Mouse (Mus musculus) mature B cell (primary cell): Measurements from ENCODE around the gene Dus1l.
"Not testable (repeated sequence)": the region's sequence is repeated elsewhere in the genome, so short reads cannot be mapped to it uniquely, and the experiment has no call there.

Source experiments
- in situ Hi-C: fragments of 300-500 bp; cut with MboI; formaldehyde crosslinking; loops from 2 replicates; pipeline ENCODE4 v1.14.3; 2019

The Dus1l gene

DNA sequence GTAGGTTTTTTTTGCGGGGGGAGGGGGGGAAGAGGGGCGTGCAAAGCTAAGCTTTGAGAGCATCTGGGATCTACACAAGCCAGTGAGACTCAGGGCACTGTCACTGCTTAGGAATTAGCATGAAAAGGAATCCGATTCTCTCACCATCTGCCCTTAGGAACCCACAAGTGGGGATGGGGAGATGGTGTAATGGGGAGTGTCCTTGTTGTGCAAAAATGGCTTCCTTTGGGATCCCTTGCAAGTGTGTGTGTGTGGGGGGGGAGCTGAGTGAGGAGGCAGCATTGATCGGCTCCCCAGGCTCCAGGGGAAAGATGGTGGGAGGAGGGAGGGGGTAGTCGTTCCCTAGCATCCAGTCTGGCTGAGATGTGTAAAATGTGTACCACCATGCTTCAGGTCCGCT, 19.1 kb downstream of the Dus1l start:
- in situ Hi-C loops = no loop called here

DNA sequence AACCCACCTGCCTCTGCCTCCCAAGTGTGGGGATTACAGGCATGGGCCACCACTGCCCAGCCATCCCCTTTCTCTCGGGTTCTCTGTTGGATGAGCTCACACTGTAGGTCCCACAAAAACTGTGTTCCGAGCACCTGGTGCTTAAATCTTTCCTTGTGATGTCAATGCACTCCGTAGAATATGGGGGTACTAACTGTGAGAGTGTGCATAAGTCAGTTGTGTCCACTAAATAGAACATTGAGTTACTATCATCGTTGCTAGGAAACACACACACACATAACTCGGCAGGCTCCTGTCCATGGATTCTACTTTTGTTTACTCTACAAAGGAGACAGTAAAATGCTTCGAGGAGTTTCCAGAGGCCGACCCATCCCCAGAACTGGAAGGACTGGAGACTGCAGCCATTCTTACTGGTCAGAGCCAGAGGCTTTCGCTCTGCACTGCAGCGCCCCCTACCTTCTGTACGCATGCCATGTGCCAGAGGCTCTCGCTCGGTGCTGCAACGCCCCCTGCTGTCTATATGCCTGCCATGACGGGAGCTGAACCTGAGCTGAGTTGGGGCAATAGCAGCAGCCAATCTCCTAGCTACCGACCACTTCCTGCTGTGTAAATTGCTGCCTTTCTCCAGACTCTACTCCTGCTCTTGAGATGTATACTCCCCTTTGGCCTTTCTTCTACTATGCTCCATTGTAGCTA, 20.3 kb downstream of the Dus1l start:
- in situ Hi-C loops = no loop called here

DNA sequence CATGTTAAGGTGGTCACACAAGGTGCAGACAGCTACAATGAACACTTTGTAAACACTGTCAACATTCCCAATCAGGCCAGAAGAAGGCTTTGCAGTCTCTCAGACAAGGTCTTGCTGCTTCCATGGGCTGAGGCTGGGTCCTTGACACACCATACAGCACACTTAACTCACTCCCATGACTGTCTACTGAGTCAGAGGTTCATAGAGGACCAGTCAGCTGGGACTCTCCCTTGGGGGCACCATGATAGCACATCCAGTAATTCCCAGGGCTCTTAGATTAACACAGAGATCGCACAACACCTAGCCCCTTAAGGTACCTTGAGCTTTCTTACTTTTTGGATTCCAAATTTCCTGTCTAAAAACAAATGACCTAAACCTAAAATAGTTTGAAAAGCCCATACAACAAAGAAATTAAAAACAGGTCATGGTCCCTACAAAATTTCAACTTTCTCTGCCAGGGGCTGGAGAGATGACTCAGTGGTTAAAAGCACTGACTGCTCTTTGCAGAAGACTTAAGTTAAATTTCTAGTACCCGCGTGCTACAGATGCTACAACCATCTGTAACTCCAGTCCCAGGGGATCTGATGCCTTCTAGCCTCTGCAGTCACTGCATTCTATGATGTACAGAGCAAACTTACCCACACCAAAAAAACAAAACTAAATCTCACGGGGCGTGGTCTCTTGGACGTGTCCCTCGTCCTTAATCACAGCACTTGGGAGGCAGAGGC, 22.6 kb downstream of the Dus1l start:
- in situ Hi-C loops = no loop called here

DNA sequence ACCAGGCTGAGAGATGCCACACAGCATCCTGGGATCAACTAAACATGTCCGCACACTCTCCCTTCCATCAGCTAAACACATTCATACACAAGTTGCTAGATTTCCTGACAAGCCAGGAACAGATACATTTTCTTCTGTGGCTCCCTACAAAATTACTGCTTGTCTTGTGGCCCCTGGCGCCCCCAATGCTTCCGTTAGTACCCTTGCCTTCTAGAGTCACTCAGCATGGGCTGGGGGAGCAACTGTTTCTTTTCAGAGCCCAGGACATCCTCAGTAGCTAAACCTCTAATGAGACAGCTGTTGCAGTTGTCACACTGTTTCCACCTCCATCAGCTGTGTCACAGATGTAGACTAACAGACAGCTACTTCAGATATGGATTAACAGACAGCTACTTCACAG, 23.5 kb downstream of the Dus1l start:
- in situ Hi-C loops = no loop called here

DNA sequence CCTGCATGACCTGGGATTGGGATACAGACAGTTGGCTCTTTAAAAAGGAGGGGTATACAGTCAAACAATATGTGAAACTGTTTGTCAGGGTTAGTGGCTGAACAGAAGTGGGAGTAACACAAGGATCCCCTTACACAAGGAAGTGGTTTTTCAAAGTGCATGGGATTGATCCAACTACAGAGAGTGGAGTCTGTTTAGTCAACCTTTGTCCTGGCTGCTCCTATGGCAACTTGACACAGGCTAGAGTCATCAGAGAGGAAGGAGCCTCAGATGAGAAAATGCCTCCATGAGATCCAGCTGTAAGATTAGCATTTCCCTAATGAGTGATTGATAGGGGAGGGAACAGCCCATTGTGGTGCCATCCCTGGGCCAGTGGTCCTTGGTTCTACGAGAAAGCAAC, 28.0 kb downstream of the Dus1l start:
- in situ Hi-C loops = no loop called here

DNA sequence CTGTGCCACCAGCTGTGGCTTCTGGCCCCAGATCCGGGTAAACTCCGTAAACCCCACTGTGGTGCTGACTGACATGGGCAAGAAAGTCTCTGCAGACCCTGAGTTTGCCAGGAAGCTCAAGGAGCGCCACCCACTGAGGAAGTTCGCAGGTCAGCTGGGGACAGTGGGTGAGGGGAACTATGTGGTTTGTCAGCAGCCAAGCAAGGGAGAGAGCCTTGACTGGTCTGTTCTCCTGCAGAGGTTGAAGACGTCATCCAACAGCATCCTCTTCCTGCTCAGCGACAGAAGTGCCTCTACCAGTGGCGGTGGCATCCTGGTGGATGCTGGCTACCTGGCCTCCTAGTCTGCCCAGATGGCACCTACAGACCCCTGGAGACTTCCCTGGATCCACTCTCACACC, 29.2 kb downstream of the Dus1l start:
- in situ Hi-C loops = not testable (repeated sequence)

DNA sequence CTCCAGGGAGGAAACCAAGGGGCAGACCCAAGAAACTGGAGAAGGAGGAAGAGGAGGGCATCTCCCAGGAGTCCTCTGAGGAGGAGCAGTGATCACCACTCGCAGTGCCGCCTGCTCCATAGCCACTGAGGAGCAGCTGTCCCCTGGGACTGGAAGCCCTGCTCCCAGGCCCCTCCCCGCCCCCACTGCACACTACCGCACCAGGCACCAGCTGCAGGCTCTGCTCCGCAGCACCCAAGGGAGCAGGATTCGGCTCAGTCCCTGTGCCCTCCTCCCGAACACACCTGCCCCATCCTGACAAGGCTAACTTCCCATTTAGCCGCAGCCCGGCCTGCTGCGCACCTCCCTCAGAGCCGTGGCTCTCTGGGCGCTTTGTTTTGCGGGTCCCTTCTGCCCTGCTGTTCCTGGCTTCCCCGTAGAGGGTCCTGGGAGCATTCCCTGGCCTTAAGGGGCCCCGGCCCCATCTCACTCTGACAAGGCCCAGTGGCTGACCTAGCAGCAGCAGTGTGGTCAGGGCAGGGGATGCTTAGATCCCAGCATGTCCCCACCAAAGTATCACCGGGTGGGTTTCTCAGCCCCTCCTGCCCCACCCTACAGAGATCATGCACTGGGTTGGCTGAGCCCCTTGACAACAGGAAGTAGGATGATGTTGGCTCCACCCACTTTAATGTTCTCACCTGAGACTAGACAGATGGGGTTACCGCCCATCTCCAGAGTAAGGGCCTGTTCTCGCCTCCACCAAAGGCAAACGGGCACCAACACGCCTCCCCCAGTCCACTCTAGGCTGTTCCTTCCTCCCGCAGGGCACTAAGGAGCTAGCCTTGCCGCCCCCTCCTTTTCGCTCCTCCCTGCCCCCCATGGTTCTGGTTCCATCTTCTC, 32.8 kb downstream of the Dus1l start:
- in situ Hi-C loops = not testable (repeated sequence)

DNA sequence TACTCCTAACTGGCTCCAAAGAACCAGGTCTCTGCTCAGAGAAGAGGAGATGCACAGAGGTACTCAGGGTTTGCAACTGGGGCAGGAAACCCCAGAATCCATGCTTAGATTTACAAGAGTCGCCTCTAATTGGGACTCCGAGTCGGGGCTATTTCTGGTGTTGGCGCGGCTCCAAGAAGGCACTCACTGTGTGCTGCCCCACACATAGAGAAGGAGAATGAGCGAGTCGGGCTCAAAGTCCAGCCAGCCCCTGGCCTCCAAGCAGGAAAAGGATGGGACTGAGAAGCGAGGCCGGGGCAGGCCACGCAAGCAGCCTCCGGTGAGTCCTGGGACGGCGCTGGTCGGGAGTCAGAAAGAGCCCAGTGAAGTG, 33.5 kb downstream of the Dus1l start, which contains the start of gene Hmga1b:
TSS of gene Hmga1b (plus strand) at position 123 of the 370 bp plus-strand sequence.
- in situ Hi-C loops = not testable (repeated sequence)

DNA sequence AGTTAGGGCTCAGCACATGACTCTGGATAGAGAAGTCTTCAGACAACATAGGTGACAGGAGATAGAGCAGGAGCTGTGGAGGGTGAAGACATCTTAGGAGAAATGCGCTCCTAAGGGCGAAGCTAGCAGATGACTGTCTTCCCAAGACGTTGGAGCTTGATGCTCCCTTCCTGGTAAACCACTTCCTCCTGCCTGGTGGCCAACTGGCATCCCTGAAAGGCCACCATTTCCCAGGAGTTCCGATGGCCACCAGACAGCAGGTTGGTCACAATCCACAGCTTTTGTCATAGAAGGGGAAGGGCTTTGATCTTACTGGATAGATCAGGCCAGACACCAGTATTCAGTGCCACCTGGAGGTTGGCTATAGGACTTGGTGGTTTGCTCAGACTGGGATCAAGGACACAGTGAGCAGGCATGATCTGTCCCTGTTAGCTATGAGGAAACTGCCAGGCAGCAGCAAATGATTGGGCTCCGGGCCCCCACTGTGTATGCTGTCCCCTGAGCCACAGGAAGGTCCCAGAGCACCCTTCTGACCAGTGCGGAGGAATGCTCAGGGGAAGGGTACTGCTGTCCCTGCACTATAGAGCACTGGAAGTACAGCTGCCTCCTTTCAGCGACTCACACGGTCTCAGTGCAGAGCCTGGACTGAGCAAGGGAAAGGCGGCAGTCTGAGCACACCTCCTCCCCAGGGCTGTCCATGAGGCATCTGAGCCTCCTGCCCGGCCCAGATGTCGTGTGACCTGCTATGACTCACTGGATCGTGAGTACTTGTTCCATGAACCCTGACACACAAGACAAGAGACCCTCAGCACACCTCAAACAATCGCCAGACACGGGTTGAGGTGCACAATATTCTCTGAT, 34.2 kb downstream of the Dus1l start:
- in situ Hi-C loops = no loop called here

DNA sequence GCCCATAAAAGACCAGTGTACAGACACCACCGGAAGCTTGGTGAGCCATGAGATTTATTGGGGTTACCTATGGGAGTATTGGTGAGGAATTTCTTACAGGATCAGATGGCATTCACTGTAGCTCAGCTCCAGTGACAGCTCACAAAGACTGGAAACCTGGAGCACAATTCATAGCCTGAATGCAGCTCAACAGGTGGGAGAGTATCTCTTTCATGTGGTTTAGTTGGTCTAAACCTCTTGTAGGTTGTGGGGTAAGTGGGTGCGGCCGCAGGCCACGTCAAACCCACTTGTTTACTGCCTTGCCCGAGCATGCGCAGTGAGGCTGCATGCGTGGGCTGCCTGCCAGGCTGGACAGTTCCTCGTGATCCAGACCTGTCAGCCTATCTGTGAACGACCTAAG, 36.0 kb downstream of the Dus1l start:
- in situ Hi-C loops = no loop called here

DNA sequence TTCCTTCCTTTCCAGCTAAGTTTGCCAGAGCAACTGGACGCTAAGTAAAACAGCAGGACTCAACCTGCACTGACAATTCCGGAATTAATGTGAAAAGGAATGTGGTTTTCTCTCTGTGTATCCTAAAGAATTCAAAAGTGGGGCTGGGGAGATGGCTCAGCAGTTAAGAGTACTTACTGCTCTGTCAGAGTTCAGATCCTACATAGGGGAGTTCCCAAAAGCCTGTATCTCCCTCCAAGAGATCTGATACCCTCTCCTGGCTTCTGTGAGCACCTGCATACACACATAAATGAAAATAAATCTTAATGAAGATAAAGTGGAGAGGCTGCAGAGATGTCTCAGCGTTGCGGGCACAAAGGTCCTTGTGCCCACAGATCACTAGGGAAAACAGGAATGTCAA, 44.6 kb downstream of the Dus1l start:
- in situ Hi-C loops = no loop called here

DNA sequence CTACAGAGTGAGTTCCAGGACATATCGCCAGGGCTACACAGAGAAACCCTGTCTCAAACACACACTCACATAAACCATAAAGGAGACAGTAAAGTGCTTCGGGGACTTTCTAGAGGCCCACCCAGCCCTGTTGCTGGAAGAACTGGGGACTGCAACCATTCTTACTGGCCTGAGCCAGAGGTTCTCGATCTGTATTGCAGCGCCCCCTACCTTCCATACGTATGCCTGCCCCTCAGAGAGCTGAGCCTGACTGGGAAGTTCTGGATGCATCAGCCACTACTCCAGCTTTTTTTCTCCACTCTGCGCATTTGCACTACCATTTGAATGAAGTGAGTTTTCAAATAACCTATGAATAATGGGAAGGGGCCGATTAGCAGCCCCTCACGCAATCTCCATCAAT, 46.8 kb downstream of the Dus1l start:
- in situ Hi-C loops = no loop called here

DNA sequence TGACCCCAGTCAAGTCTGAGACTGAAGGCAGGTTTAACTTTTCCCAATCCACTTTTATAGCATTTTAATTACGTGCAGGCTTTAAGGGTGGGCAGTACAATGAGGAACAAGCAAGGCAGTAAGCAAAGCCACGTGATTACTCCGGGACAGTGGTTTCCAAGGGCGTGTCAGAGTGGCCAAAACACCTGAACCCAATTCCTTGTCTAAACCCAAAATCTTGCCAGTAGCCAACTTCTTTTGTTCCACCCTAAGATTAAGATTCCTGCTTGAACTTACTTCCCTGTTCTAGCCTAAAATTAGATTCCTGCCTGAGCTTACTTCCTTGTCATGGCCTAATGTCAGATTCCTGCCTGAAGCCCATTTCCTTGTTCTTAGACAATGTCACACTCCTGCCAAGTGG, 48.2 kb downstream of the Dus1l start:
- in situ Hi-C loops = no loop called here

DNA sequence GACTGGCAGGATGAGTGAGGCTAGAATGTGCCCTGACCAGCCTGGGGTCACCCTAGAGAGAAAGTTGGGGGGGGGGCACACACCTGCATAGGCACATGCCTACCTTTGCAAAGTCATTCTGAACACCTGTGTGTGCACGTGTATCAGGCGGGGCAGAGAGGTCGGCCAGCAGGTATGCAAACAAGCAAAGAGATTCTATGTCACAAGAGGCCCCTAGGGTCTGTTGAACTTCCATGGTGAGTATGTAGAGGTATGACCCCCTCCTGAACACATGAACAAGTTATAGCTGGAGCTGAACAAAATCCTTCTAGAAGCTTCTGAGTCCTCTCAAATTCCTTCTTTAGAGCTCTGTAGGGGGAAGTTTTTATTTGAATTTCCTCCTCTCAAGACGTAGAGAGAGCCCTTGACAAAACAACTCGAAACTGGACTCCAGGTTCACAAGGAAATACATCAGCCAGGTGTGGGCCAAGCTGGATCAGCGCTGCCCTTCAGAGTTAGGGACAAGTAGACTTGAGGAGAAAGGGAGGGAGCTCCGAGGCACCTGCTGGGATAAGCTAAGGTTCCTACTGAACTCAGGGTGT, 52.0 kb downstream of the Dus1l start:
- in situ Hi-C loops = no loop called here

DNA sequence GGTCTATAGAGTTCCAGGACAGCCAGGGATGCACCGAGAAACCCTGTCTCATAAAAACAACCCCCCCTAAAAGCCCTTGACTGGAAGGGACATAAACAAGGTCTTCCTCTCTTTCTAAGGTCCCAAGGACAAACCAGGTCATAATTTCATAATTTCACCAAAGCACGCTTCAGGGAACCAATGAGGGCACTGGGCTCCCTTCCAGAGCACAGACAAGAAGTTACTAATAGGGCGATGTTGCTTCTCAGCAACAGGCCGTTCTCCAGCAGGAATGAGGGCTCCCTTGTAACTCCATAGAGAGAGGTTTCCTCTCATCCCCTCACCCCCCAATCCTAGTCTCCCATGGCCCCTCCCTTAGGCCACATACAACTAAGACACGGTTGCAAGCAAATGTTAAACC, 55.2 kb downstream of the Dus1l start:
- in situ Hi-C loops = no loop called here
